Mouse (Mus musculus) heart, postnatal 0 days (tissue): Measurements from ENCODE around the gene Drap1. TPM values are rescaled to one million over a fixed set of nuclear protein-coding genes. Genes with fewer than 3 reads are reported as not detected.

Experiments
- ATAC-seq: fragments of 200-750 bp; cut with Nextera tagmentation; 2 replicates; pipeline ENCODE4 v1.8.0; 2017; ENCODE audit warnings: low read depth, moderate number of reproducible peaks, moderate library complexity; ENCODE audit not compliant: insufficient read depth
- DNase-seq: peaks from one replicate; pipeline ENCODE4 v3.0.0-alpha.2; 2016; ENCODE audit warnings: low spot score
- H3K27ac ChIP-seq: fragments of 300-500 bp; sonication (generic); 2 replicates; pipeline ENCODE4 v1.5.1; 2014; ENCODE audit warnings: low read depth, mild to moderate bottlenecking
- H3K27me3 ChIP-seq: fragments of 300-500 bp; sonication (generic); 2 replicates; pipeline ENCODE4 v1.6.1; 2014; ENCODE audit warnings: low read length, mixed read lengths; ENCODE audit not compliant: control insufficient read depth, insufficient read depth
- H3K36me3 ChIP-seq: fragments of 300-500 bp; sonication (generic); replicated peaks from 2 replicates; pipeline ENCODE4 v1.6.1; 2014; ENCODE audit warnings: low read length, mixed read lengths; ENCODE audit not compliant: control insufficient read depth, insufficient read depth
- H3K4me1 ChIP-seq: fragments of 300-500 bp; sonication (generic); 2 replicates; pipeline ENCODE4 v1.6.1; 2014; ENCODE audit warnings: antibody characterized with exemption; ENCODE audit not compliant: control insufficient read depth, insufficient read depth
- H3K4me2 ChIP-seq: fragments of 300-500 bp; sonication (generic); 2 replicates; pipeline ENCODE4 v1.6.1; 2014; ENCODE audit warnings: low read depth, mild to moderate bottlenecking, low read length, moderate library complexity
- H3K4me3 ChIP-seq: fragments of 300-500 bp; sonication (generic); 2 replicates; pipeline ENCODE4 v1.5.1; 2014; ENCODE audit warnings: low read depth, low read length
- H3K9ac ChIP-seq: fragments of 300-500 bp; sonication (generic); replicated peaks from 2 replicates; pipeline ENCODE4 v1.6.1; 2014; ENCODE audit warnings: low read depth, low read length, mixed read lengths
- H3K9me3 ChIP-seq: fragments of 300-500 bp; sonication (generic); replicated peaks from 2 replicates; pipeline ENCODE4 v1.6.1; 2016; ENCODE audit warnings: low read length; ENCODE audit not compliant: control insufficient read depth
- CTCF ChIP-seq: IDR thresholded peaks from 2 replicates; pipeline ENCODE4 v1.5.1; 2016; ENCODE audit warnings: antibody characterized with exemption, control low read depth, low read depth
- EP300 ChIP-seq: IDR thresholded peaks from 2 replicates; pipeline ENCODE4 v1.6.1; 2016; ENCODE audit warnings: antibody characterized with exemption, low read depth
- WGBS: fragments of 180-500 bp; shearing (Covaris S2); extraction: QIAGEN DNeasy Blood & Tissue Kit; methylation state at CpG from one replicate; pipeline ENCODE4 v1.1.7; 2014; 5-methylcytosine and 5-hydroxymethylcytosine counted together
- polyA plus RNA-seq: library from polyadenylated mRNA; unstranded; fragments of >200 nt; fragmentation: Nextera tagmentation; extraction: Ambion mirVana; gene quantifications from 2 replicates; pipeline ENCODE4 v1.2.1, GENCODE M21; 2015
- total RNA-seq: library from RNA; depleted of rRNA; stranded (reverse); fragments of >200 nt; gene quantifications from 2 replicates; pipeline ENCODE4 v1.2.3, GENCODE M21; 2014; ENCODE audit warnings: low replicate concordance

The Drap1 gene
- total and polyA plus RNA-seq, 2 experiments from 2014 or later, result 169 to 328 TPM

DNA sequence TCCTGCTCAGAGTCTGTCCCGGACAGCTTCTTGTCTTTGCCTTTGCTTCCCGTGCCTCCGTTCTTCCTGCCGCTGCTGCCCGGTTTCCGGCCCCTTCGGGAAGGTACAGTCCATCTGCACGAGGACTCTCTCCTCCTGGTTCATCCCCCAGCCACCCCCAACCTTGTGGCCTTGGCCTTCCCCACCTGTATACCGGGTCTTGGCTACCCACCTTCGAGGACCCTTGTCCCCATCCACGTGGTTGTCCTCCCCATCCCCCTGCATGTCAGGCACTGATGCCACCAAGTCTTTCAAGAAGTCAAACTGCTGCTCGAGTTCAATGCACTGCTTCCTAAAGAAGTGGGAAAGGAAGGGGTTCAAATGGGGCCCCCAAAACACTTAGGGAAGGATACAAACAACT, 1.2 kb downstream of the Drap1 start:
- DNase-seq, result no peak
- H3K9me3 ChIP-seq, result no peaks in the 10 kb centered on the region
- no peak for TF ChIP-seq EP300
- no peak for TF ChIP-seq CTCF
- peak overlapping the region; percentile 91 for H3K27ac ChIP-seq
- 69% methylated on average over 12 of the region's 12 CpGs for WGBS
- H3K4me1 ChIP-seq, result peaks cover 15% of the 10 kb centered on the region
- H3K4me2 ChIP-seq, result peak overlapping the region; percentile 80
- H3K9ac ChIP-seq, result peak overlapping the region; percentile 73
- H3K27me3 ChIP-seq, result no peaks in the 10 kb centered on the region
- peaks cover 46% of the 10 kb centered on the region for H3K36me3 ChIP-seq
- peak overlapping the region; percentile 61 for H3K4me3 ChIP-seq
- no peak for ATAC-seq

DNA sequence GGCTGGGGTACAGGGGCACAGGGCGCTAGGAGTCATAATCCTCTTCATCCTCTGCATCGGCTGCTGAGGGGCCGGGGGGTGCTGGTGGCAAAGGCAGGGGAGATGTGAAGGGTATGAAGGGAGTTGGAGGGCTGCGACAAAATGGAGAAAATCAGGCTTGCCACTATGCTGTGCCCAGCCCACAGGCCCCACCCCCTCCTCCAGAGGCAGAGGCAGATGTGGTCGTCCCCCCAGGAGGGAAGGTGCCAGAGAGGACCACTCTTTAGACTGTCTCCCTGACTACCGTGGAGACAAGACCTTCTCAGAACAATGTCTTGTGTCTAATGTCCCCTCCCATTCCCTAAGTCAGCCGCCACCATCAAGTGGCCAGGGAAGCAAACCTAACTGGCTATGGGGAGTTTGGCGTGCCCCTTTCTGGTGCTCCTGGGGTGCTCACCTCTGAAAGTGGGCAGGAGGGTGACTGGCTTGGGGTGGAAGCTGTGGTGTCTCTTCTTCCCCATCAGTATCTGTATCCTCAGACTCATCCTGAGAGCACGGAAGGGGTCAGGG, 1.8 kb downstream of the Drap1 start:
- no peak overlapping the region for H3K27ac ChIP-seq
- H3K36me3 ChIP-seq, result peaks cover 51% of the 10 kb centered on the region
- no peak for DNase-seq
- no peaks in the 10 kb centered on the region for H3K27me3 ChIP-seq
- H3K4me2 ChIP-seq, result peak overlapping the region; percentile 80; the same call in 1 of the 2 replicates
- H3K4me3 ChIP-seq, result 0 out of 2 replicates have a peak overlapping the region, but pooled peaks have one; percentile 61
- H3K9ac ChIP-seq, result no peak overlapping the region
- TF ChIP-seq EP300, result no peak
- TF ChIP-seq CTCF, result no peak
- H3K4me1 ChIP-seq, result peaks cover 15% of the 10 kb centered on the region
- no peaks in the 10 kb centered on the region for H3K9me3 ChIP-seq
- ATAC-seq, result no peak
- 78% methylated on average over 9 of the region's 9 CpGs for WGBS

DNA sequence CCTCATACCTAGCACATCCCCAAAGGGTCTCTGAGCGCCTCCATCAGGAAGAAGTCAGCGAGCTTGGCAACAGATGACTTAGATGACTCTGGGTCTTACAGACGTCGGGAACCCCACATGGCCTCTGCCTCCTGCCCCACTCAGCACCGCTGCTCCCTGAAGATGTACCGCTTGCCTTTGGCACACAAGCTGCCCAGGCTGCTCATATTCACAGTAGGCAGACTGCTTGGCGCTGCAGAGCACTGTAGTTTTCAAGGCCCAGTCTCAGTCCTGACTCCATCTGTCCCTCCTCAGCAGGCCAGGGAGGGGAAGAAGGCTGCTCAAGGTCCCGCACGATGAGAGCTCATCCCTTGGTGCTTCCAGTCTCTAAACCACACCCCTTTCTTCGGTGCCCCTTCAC, 2.5 kb downstream of the Drap1 start:
- H3K9me3 ChIP-seq, result no peaks in the 10 kb centered on the region
- 82% methylated on average over 10 of the region's 10 CpGs for WGBS
- H3K27ac ChIP-seq, result peak overlapping the region; percentile 18; the same call in 1 of the 2 replicates
- H3K4me1 ChIP-seq, result peaks cover 15% of the 10 kb centered on the region
- no peak overlapping the region for H3K4me3 ChIP-seq
- DNase-seq, result no peak
- H3K4me2 ChIP-seq, result no peak overlapping the region
- TF ChIP-seq CTCF (no peak), EP300 (no peak)
- H3K27me3 ChIP-seq, result no peaks in the 10 kb centered on the region
- H3K36me3 ChIP-seq, result peaks cover 57% of the 10 kb centered on the region
- no peak for ATAC-seq
- no peak overlapping the region for H3K9ac ChIP-seq

DNA sequence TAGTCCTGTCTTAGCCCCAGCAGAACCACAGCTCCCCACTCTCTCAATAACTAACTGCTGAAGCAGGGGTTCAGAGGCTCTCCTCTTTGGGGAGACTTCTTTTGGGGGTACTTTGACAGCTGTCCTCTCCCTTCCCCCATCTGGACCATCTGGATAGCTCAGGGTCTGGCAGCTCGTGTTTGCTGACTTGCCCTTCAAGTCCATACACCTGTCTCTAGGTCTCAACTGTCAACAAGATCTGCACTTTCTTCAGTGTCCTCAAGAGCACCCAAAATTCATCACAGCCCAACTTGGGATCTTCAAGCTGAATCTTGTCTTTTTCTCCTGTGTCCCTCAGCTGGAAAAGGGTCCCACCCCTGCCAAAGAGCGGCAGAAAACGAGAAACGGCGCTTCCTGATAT, 3.0 kb downstream of the Drap1 start:
- TF ChIP-seq CTCF, result no peak
- peaks cover 54% of the 10 kb centered on the region for H3K36me3 ChIP-seq
- 79% methylated on average over 5 of the region's 5 CpGs for WGBS

DNA sequence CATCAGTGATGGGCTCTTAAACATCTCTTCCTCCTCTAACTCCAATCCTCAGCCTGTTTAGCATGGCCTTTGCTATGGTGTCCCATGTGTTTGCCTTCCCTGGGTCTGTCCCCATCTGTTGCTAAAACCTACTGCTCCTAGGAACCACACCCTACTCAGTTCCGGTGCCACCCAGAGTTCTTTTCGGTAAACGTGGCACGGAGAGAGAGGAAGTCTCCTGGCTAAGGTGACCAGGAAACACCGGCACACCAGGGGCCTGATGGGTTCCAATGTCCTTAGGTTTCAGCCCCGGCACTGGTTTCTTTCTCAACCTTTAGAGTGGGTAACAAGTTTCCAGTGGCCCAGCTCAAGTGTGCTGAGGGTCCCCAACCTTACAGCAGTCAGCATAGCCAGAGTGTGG, 4.2 kb downstream of the Drap1 start:
- ATAC-seq (no peak), DNase-seq (no peak)
- no peaks in the 10 kb centered on the region for H3K27me3 ChIP-seq
- WGBS, result 86% methylated on average over 6 of the region's 6 CpGs
- peaks cover 46% of the 10 kb centered on the region for H3K36me3 ChIP-seq
- no peak overlapping the region for H3K4me2 ChIP-seq
- 0 out of 2 replicates have a peak, but pooled peaks cover 8% of the 10 kb centered on the region for H3K4me1 ChIP-seq
- no peak overlapping the region for H3K27ac ChIP-seq
- no peak overlapping the region for H3K4me3 ChIP-seq
- no peaks in the 10 kb centered on the region for H3K9me3 ChIP-seq
- TF ChIP-seq CTCF (no peak), EP300 (no peak)
- no peak overlapping the region for H3K9ac ChIP-seq

More for the DNA sequence above, 3.0 kb downstream of the Drap1 start:
- DNase-seq (no peak), ATAC-seq (no peak)
- Histone ChIP-seq H3K27me3 (no peaks in the 10 kb centered on the region), H3K9me3 (no peaks in the 10 kb centered on the region), H3K4me3 (no peak overlapping the region), H3K27ac (no peak overlapping the region), H3K4me1 (peaks cover 15% of the 10 kb centered on the region), H3K4me2 (no peak overlapping the region), H3K9ac (no peak overlapping the region)

DNA sequence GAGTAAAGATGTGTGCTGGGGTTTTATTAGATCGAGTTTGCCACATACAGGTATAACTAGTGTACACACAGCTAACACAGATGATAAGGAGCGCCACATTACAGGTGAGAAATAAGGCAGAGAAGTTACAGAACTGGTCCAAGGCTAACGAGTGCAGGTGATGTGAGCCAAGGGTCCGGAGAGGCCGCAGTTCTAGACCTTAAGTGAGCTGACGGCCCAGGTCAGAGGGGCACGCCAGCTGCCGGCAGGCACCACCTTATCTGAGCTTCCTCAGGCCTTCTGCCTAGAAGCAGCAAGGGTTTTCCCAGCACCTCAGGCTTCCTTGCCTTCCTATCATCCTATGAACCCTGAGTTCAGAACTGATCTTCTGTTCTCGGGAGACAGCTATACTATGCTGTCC, 5.1 kb downstream of the Drap1 start:
- no peak overlapping the region for H3K4me2 ChIP-seq
- DNase-seq (no peak), ATAC-seq (no peak)
- no peak overlapping the region for H3K9ac ChIP-seq
- no peaks in the 10 kb centered on the region for H3K27me3 ChIP-seq
- WGBS, result 85% methylated on average over 9 of the region's 9 CpGs
- no peaks in the 10 kb centered on the region for H3K9me3 ChIP-seq
- H3K27ac ChIP-seq, result no peak overlapping the region
- H3K4me3 ChIP-seq, result no peak overlapping the region
- H3K36me3 ChIP-seq, result peaks cover 46% of the 10 kb centered on the region
- no peak for TF ChIP-seq EP300
- no peak for TF ChIP-seq CTCF
- H3K4me1 ChIP-seq, result 0 out of 2 replicates have a peak, but pooled peaks cover 9% of the 10 kb centered on the region
